Mouse (Mus musculus) intestine, embryonic 16.5 days (tissue): ENCODE data around the gene Gucy1a1. TPM values are rescaled to one million over a fixed set of nuclear protein-coding genes. Genes with fewer than 3 reads are reported as not detected.

Experiments
- ATAC-seq: fragments of 200-750 bp; cut with Nextera tagmentation; 2 replicates; pipeline ENCODE4 v1.8.0; 2017; ENCODE audit warnings: moderate TSS enrichment, moderate library complexity
- H3K27ac ChIP-seq: fragments of 300-500 bp; sonication (generic); 2 replicates; pipeline ENCODE4 v1.5.1; 2014; ENCODE audit warnings: mild to moderate bottlenecking, low read length
- H3K27me3 ChIP-seq: fragments of 300-500 bp; sonication (generic); replicated peaks from 2 replicates; pipeline ENCODE4 v1.6.1; 2014; ENCODE audit warnings: low read length, control low read depth, mixed read lengths; ENCODE audit not compliant: control insufficient read depth, insufficient read depth
- H3K36me3 ChIP-seq: fragments of 300-500 bp; sonication (generic); 2 replicates; pipeline ENCODE4 v1.6.1; 2014; ENCODE audit warnings: low read length, control low read depth; ENCODE audit not compliant: control insufficient read depth, insufficient read depth
- H3K4me1 ChIP-seq: fragments of 300-500 bp; sonication (generic); 2 replicates; pipeline ENCODE4 v1.6.1; 2014; ENCODE audit warnings: low read length, control low read depth, mixed read lengths; ENCODE audit not compliant: control insufficient read depth, insufficient read depth
- H3K4me2 ChIP-seq: fragments of 300-500 bp; sonication (generic); 2 replicates; pipeline ENCODE4 v1.6.1; 2014; ENCODE audit warnings: low read depth, low read length, control low read depth
- H3K4me3 ChIP-seq: fragments of 300-500 bp; sonication (generic); 2 replicates; pipeline ENCODE4 v1.5.1; 2014; ENCODE audit warnings: mild to moderate bottlenecking, low read length
- H3K9ac ChIP-seq: fragments of 300-500 bp; sonication (generic); 2 replicates; pipeline ENCODE4 v1.6.1; 2014; ENCODE audit warnings: low read depth, low read length
- H3K9me3 ChIP-seq: fragments of 300-500 bp; sonication (generic); 2 replicates; pipeline ENCODE4 v1.6.1; 2016; ENCODE audit warnings: low read length, control low read depth; ENCODE audit not compliant: control insufficient read depth
- WGBS: fragments of 180-500 bp; shearing (Covaris S2); extraction: QIAGEN DNeasy Blood & Tissue Kit; methylation state at CpG from one replicate; pipeline ENCODE4 v1.1.7; 2014; 5-methylcytosine and 5-hydroxymethylcytosine counted together
- microRNA-seq: library from miRNA; unstranded; fragments of <30 nt; microRNA quantifications from one replicate; pipeline ENCODE4, GENCODE M21; 2016
- polyA plus RNA-seq: library from polyadenylated mRNA; unstranded; fragments of >200 nt; fragmentation: Nextera tagmentation; extraction: Ambion mirVana; gene quantifications from 2 replicates; pipeline ENCODE4 v1.2.1, GENCODE M21; 2015

The Gucy1a1 gene
- polyA plus RNA-seq, 1 experiment from 2014 or later, result 38.9 TPM

DNA sequence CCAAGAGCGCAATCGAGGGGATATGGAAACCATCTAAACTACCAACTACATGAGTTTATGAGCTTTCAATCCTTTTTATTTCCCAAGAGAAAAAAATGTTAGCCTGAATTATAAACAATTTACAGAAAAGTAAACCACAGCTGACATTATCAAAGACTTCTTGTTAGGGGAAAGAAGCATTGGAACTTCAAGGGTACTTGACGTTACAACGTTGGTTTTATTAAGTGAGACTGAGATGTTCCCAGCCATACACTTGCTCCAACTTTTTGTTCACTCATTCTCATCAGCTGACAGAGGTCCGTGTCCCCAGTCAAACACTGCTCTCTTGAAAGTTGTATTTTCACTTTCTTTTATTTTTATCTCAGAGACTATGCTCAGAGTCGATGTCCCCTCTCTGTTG, 101.9 kb downstream of the Gucy1a1 start:
- 63% methylated on average over 6 of the region's 6 CpGs for WGBS
- Histone ChIP-seq H3K4me1 (no peaks in the 10 kb centered on the region), H3K4me3 (no peak overlapping the region), H3K36me3 (no peaks in the 10 kb centered on the region), H3K4me2 (no peak overlapping the region), H3K27me3 (no peaks in the 10 kb centered on the region), H3K9ac (no peak overlapping the region), H3K27ac (no peak overlapping the region), H3K9me3 (no peaks in the 10 kb centered on the region)
- ATAC-seq, result no peak

Small RNA genes lying within 50 kb of the gene (microRNA-seq; reads per million reads assigned to microRNA genes)
- gene Mir7010, result not detected

Other genes with a start within 250 kb of the Gucy1a1 start
- gene Ctso, start 213.2 kb downstream of the Gucy1a1 start, polyA plus RNA-seq, result 19.6 and 23.8 TPM in 2 replicates
- gene Tdo2, start 169.6 kb downstream of the Gucy1a1 start, polyA plus RNA-seq, result 1.1 and 1.4 TPM in 2 replicates
- 0.34 and 0.50 TPM in 2 replicates for gene Asic5, start 163.5 kb downstream of the Gucy1a1 start, polyA plus RNA-seq
- 55.3 and 59.7 TPM in 2 replicates for gene Gucy1b1, start 71.1 kb downstream of the Gucy1a1 start, polyA plus RNA-seq
- 4.5 and 4.7 TPM in 2 replicates for gene Map9, start 212.3 kb upstream of the Gucy1a1 start, polyA plus RNA-seq